Mouse (Mus musculus): ENCODE results near the gene Efcab1. TPM values are rescaled to one million over a fixed set of nuclear protein-coding genes. Genes with fewer than 3 reads are reported as not detected.
"Not testable (repeated sequence)": the region's sequence is repeated elsewhere in the genome, so short reads cannot be mapped to it uniquely, and the experiment has no call there.

Gene Efcab1
- polyA plus RNA-seq, 1 experiment from 2014 or later, result 21.5 TPM

DNA sequence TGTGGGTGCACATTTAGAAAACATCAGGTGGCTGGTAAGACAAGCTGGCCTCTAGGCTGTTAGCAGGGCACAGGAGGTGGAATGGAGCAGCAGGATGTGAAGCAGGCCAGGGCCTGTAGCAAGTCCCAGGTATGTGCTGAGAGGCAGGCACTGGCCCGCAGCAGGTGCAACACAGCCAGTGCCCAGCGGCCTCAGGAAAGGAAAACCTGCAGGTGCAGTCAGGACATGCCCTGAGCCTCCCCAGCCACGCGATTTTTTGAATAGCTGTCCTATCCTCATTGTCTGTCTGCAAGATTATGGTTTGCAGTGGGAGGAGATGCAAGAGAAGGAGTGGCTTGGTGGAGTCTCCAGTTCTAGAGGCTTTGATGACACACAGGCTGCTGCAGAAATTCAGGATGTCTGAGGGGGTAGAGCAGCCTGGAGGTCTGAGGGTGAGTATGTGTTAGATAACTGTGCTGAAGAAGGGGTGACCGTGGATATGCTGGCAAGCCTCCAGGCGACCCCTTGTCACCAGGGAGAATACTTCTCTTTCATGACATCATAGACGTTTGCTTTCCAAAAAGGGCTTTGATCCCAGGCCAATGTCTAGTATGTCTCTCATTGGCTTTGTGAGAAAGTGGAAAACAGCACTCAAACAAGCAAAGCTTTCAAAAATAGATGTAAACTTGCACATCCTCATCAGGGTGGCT, 30.2 kb downstream of the Efcab1 start:
- not testable (repeated sequence) for H3K9me3 ChIP-seq (replicated peaks; ENCODE audit: control insufficient read depth, low read length, poor library complexity, severe bottlenecking); H3K4me1 ChIP-seq (ENCODE audit: control insufficient read depth, insufficient read depth, low read length); H3K27me3 ChIP-seq (ENCODE audit: control insufficient read depth, insufficient read depth, low read depth, low read length); H3K4me2 ChIP-seq (ENCODE audit: low read length); H3K27ac ChIP-seq (ENCODE audit: low read length); H3K9ac ChIP-seq (ENCODE audit: low read depth, low read length); H3K36me3 ChIP-seq (ENCODE audit: control insufficient read depth, insufficient read depth, low read length); H3K4me3 ChIP-seq (ENCODE audit: low read depth, low read length)
- peak; percentile 36; the same call in 1 of the 2 replicates for ATAC-seq
- whole genome bisulfite sequencing, result 64% methylated on average over 7 of the region's 7 CpGs

DNA sequence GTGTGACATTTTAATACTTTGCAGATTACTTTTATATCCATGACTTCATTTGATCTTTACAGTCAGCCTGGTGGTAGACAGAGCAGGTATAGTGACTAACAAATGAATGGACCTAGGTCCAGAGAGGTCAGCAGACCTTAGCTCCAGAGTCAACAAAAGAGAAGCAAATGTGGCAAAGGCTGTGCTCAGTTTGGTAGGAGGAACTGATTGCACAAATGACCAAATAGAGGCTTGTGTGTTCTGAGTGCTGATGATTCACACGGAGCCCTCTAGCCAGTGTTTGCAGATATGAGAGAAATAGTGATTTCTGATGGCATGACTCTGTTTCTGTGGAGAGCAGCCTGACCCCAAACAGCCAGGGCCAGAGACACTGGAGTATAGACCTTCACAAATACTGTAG, 33.1 kb downstream of the Efcab1 start:
- WGBS, result 87% methylated on average over 1 of the region's 1 CpGs
- no peak overlapping the region for H3K9ac ChIP-seq (ENCODE audit: low read depth, low read length)
- no peaks in the 10 kb centered on the region for H3K4me1 ChIP-seq (ENCODE audit: control insufficient read depth, insufficient read depth, low read length)
- no peaks in the 10 kb centered on the region for H3K27me3 ChIP-seq (ENCODE audit: control insufficient read depth, insufficient read depth, low read depth, low read length)
- ATAC-seq, result no peak
- no peak overlapping the region for H3K4me3 ChIP-seq (ENCODE audit: low read depth, low read length)
- H3K4me2 ChIP-seq (ENCODE audit: low read length), result no peak overlapping the region
- no peaks in the 10 kb centered on the region for H3K36me3 ChIP-seq (ENCODE audit: control insufficient read depth, insufficient read depth, low read length)
- H3K9me3 ChIP-seq (replicated peaks; ENCODE audit: control insufficient read depth, low read length, poor library complexity, severe bottlenecking), result no peaks in the 10 kb centered on the region
- H3K27ac ChIP-seq (ENCODE audit: low read length), result no peak overlapping the region

DNA sequence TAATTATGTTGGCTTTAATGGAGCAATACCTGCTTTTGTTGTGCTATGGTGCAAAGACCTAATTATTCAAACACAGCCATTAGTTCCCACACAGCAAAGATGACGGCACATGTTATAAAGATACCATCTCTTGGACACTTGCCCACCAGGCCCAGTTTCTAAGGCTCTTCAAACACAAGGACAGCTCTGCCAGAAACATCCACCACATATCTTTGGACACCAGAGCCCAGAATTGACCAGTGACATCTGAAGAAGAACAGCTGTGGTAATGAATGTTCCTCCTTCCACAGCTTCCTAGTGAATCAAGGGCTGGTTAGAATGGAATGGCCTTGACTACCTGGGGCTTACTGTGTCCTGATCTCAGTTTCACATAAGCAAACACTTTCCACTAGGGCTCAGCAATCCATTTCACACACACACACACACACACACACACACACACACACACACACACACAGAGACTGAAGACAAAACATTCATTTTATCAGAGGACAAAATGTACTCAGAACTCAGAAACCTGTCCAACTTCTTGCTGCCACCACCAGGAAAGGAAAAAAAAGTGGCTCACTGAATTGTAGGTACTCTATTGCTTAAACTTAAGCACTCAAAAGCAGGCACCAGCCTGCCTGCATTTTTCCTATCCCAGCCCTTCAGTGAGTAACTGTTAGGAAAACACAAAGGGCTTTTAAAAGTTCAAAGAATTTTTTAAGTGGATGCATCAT, 33.7 kb downstream of the Efcab1 start:
- WGBS, result 82% methylated on average over 1 of the region's 1 CpGs
- H3K4me1 ChIP-seq (ENCODE audit: control insufficient read depth, insufficient read depth, low read length), result no peaks in the 10 kb centered on the region
- no peak overlapping the region for H3K4me3 ChIP-seq (ENCODE audit: low read depth, low read length)
- no peaks in the 10 kb centered on the region for H3K36me3 ChIP-seq (ENCODE audit: control insufficient read depth, insufficient read depth, low read length)
- H3K9me3 ChIP-seq (replicated peaks; ENCODE audit: control insufficient read depth, low read length, poor library complexity, severe bottlenecking), result no peaks in the 10 kb centered on the region
- ATAC-seq, result no peak
- H3K27me3 ChIP-seq (ENCODE audit: control insufficient read depth, insufficient read depth, low read depth, low read length), result no peaks in the 10 kb centered on the region
- no peak overlapping the region for H3K4me2 ChIP-seq (ENCODE audit: low read length)
- no peak overlapping the region for H3K9ac ChIP-seq (ENCODE audit: low read depth, low read length)
- no peak overlapping the region for H3K27ac ChIP-seq (ENCODE audit: low read length)

DNA sequence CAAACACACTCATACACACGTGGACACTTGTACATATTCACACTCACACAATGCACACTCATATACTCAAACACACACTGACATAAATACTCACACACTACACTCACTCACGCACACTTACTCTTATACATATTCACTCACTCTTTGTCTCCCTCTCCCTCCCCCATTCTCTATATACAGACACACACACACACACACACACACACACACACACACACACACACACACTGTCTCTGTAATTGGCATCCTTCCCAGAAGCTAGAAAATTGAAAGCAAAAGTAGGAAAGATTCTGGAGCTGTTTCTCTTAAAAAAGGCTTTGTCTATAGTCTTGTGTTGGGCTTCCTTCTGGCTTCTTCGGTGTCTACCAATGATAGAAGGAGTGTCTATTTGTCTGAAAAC, 34.5 kb downstream of the Efcab1 start:
- no peak overlapping the region for H3K9ac ChIP-seq (ENCODE audit: low read depth, low read length)
- H3K4me1 ChIP-seq (ENCODE audit: control insufficient read depth, insufficient read depth, low read length), result no peaks in the 10 kb centered on the region
- 61% methylated on average over 3 of the region's 3 CpGs for WGBS
- no peaks in the 10 kb centered on the region for H3K9me3 ChIP-seq (replicated peaks; ENCODE audit: control insufficient read depth, low read length, poor library complexity, severe bottlenecking)
- no peak overlapping the region for H3K27ac ChIP-seq (ENCODE audit: low read length)
- no peak overlapping the region for H3K4me3 ChIP-seq (ENCODE audit: low read depth, low read length)
- no peaks in the 10 kb centered on the region for H3K27me3 ChIP-seq (ENCODE audit: control insufficient read depth, insufficient read depth, low read depth, low read length)
- peak; percentile 28; the same call in 1 of the 2 replicates for ATAC-seq
- H3K4me2 ChIP-seq (ENCODE audit: low read length), result no peak overlapping the region
- no peaks in the 10 kb centered on the region for H3K36me3 ChIP-seq (ENCODE audit: control insufficient read depth, insufficient read depth, low read length)

DNA sequence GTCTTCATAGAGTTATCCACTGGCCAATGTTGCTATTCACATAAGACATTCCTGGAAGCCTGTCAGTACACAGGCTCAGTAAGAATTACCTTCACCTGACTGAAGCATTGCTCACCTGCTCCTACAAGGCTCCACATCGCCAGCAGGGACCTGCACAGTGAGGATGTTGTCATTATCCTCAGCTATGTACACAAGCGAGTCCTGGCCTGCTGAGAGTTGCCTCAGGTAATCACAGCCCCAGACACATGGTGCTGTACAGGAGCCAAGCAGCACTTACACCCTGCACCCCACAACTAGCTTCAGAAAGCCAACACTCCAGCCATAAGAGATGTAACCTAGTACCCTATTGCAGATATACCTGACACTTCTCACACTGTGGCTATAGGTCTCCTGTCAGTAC, 37.1 kb downstream of the Efcab1 start:
- Histone ChIP-seq H3K9ac (ENCODE audit: low read depth, low read length) (no peak overlapping the region), H3K4me3 (ENCODE audit: low read depth, low read length) (no peak overlapping the region), H3K4me1 (ENCODE audit: control insufficient read depth, insufficient read depth, low read length) (no peaks in the 10 kb centered on the region), H3K36me3 (ENCODE audit: control insufficient read depth, insufficient read depth, low read length) (no peaks in the 10 kb centered on the region), H3K9me3 (replicated peaks; ENCODE audit: control insufficient read depth, low read length, poor library complexity, severe bottlenecking) (no peaks in the 10 kb centered on the region), H3K4me2 (ENCODE audit: low read length) (no peak overlapping the region), H3K27me3 (ENCODE audit: control insufficient read depth, insufficient read depth, low read depth, low read length) (no peaks in the 10 kb centered on the region), H3K27ac (ENCODE audit: low read length) (no peak overlapping the region)
- WGBS, result 85% methylated on average over 2 of the region's 2 CpGs
- ATAC-seq, result no peak

DNA sequence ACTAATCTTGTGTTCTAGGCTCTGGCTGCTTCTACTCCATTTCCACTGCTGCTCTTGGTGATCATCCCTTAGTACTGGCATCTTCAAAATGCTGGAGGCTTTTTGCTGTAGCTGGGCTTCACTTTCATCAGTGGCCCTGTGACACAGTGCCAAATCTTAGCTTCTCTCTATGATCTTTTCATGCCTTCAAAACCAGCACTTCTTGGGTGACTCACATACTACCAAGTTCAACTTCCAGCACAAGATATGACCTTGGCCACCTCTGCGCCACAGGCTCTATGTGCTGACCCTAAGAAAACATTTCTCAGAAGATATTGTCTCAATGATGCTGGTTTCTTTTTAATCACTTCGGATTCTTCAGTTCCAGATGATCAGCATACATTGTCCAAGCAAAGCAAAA, 41.2 kb downstream of the Efcab1 start:
- H3K4me2 ChIP-seq (ENCODE audit: low read length); H3K9ac ChIP-seq (ENCODE audit: low read depth, low read length); H3K9me3 ChIP-seq (replicated peaks; ENCODE audit: control insufficient read depth, low read length, poor library complexity, severe bottlenecking); H3K36me3 ChIP-seq (ENCODE audit: control insufficient read depth, insufficient read depth, low read length); ATAC-seq; H3K27me3 ChIP-seq (ENCODE audit: control insufficient read depth, insufficient read depth, low read depth, low read length); H3K4me1 ChIP-seq (ENCODE audit: control insufficient read depth, insufficient read depth, low read length); H3K27ac ChIP-seq (ENCODE audit: low read length); H3K4me3 ChIP-seq (ENCODE audit: low read depth, low read length): not testable (repeated sequence)
- WGBS, result 83% methylated on average over 2 of the region's 2 CpGs

DNA sequence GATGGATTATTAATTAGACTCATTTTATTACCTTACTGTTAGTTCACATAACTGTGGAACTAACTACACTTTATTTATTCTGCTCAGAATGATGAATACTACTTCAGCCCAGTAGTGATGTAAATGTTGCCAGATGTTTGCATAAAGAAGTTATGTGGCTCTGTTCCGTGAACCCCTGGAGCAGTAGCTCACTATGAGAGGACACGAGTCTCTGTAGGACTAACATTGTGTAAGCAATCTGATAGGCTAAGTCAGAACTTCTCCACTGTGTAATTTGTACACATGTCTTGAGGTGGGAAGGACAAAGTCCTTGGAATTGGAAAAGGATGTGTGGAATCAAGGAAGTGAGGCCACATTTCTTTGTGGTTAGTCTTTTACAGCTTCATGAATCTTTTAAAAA, 45.5 kb downstream of the Efcab1 start:
- H3K27me3 ChIP-seq (ENCODE audit: control insufficient read depth, insufficient read depth, low read depth, low read length), result no peaks in the 10 kb centered on the region
- H3K4me2 ChIP-seq (ENCODE audit: low read length), result no peak overlapping the region
- WGBS, result 91% methylated on average over 2 of the region's 2 CpGs
- no peaks in the 10 kb centered on the region for H3K4me1 ChIP-seq (ENCODE audit: control insufficient read depth, insufficient read depth, low read length)
- H3K9ac ChIP-seq (ENCODE audit: low read depth, low read length), result no peak overlapping the region
- no peak for ATAC-seq
- no peaks in the 10 kb centered on the region for H3K9me3 ChIP-seq (replicated peaks; ENCODE audit: control insufficient read depth, low read length, poor library complexity, severe bottlenecking)
- no peaks in the 10 kb centered on the region for H3K36me3 ChIP-seq (ENCODE audit: control insufficient read depth, insufficient read depth, low read length)
- no peak overlapping the region for H3K4me3 ChIP-seq (ENCODE audit: low read depth, low read length)
- H3K27ac ChIP-seq (ENCODE audit: low read length), result no peak overlapping the region

DNA sequence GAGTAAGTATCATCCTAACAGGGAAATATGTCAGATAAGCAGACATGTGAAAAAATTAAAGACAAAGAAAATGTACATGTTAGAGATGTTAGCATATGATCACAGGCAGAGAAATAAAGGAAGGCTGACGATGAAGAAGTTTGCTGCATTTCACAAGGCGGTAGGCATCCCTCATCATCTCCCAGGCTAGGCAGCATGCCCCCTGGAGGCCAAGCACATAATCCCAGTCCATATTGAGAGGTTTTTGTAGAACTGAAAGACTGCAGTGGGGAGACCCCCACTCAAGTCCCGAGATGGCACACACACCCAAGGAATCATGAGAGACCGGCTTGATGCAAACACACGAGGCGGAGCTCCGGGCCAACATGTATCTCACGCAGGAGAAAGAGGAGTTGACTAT, 53.3 kb downstream of the Efcab1 start:
- Histone ChIP-seq H3K9me3 (replicated peaks; ENCODE audit: control insufficient read depth, low read length, poor library complexity, severe bottlenecking) (no peaks in the 10 kb centered on the region), H3K27me3 (ENCODE audit: control insufficient read depth, insufficient read depth, low read depth, low read length) (no peaks in the 10 kb centered on the region), H3K9ac (ENCODE audit: low read depth, low read length) (no peak overlapping the region), H3K4me1 (ENCODE audit: control insufficient read depth, insufficient read depth, low read length) (no peaks in the 10 kb centered on the region), H3K27ac (ENCODE audit: low read length) (no peak overlapping the region), H3K36me3 (ENCODE audit: control insufficient read depth, insufficient read depth, low read length) (no peaks in the 10 kb centered on the region), H3K4me3 (ENCODE audit: low read depth, low read length) (no peak overlapping the region), H3K4me2 (ENCODE audit: low read length) (no peak overlapping the region)
- ATAC-seq, result no peak
- 98% methylated on average over 8 of the region's 8 CpGs for WGBS

DNA sequence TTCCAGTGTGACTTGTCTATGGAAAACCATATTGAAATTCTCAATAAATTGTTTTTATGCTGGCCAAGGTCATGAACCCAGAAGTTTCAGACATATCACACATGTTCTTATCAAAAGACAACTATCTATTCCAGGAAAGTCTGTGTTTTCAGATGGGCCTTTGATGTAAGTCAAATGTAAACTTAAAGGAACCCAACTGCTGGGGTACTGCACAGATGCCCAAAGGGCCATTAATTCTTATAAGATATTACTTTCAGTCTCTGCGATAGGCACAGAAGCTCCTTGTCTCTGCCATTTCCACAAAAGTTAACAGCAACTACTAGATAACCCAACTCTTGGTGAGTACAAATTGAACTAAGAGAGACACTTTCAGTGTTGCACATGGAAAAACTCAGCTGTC, 67.3 kb downstream of the Efcab1 start:
- H3K9me3 ChIP-seq (replicated peaks; ENCODE audit: control insufficient read depth, low read length, poor library complexity, severe bottlenecking), result no peaks in the 10 kb centered on the region
- H3K27ac ChIP-seq (ENCODE audit: low read length), result no peak overlapping the region
- no peaks in the 10 kb centered on the region for H3K4me1 ChIP-seq (ENCODE audit: control insufficient read depth, insufficient read depth, low read length)
- no peaks in the 10 kb centered on the region for H3K36me3 ChIP-seq (ENCODE audit: control insufficient read depth, insufficient read depth, low read length)
- no peak overlapping the region for H3K9ac ChIP-seq (ENCODE audit: low read depth, low read length)
- WGBS, result 97% methylated on average over 1 of the region's 1 CpGs
- no peak for ATAC-seq
- H3K4me2 ChIP-seq (ENCODE audit: low read length), result no peak overlapping the region
- H3K27me3 ChIP-seq (ENCODE audit: control insufficient read depth, insufficient read depth, low read depth, low read length), result no peaks in the 10 kb centered on the region
- no peak overlapping the region for H3K4me3 ChIP-seq (ENCODE audit: low read depth, low read length)
